Mouse (Mus musculus): ENCODE data around the gene Mst1. TPM values are rescaled to one million over a fixed set of nuclear protein-coding genes. Genes with fewer than 3 reads are reported as not detected.
A peak's percentile ranks its signal among the peaks of the same experiment; 100 is the strongest.

The Mst1 gene
- polyA plus RNA-seq, 1 experiment, result not detected

- TF ChIP-seq CTCF (IDR thresholded peaks at IDR 0.05; ENCODE audit: insufficient read depth, low read depth, low read length) (no peak), POLR2A (IDR thresholded peaks at IDR 0.05; ENCODE audit: insufficient read depth, low read depth, low read length) (no peak)
- H3K27ac ChIP-seq (ENCODE audit: insufficient read depth, low read depth, low read length), result no peak overlapping the region
- 92% methylated on average over 9 of the region's 9 CpGs for WGBS
- H3K4me3 ChIP-seq (ENCODE audit: insufficient read depth, low read depth, low read length), result no peak overlapping the region
- H3K4me1 ChIP-seq (ENCODE audit: control insufficient read depth, insufficient read depth, low read length), result peaks cover 12% of the 10 kb centered on the region
These were observed 11.2 kb upstream of the Mst1 start for GRCm38 (mm10) chr9:108069007-108069406.

GRCm38 (mm10) chr9:108069529-108069928 is 10.7 kb upstream of the Mst1 start:
- TF ChIP-seq POLR2A (IDR thresholded peaks at IDR 0.05; ENCODE audit: insufficient read depth, low read depth, low read length) (no peak), CTCF (IDR thresholded peaks at IDR 0.05; ENCODE audit: insufficient read depth, low read depth, low read length) (no peak)
- no peak overlapping the region for H3K4me3 ChIP-seq (ENCODE audit: insufficient read depth, low read depth, low read length)
- peaks cover 12% of the 10 kb centered on the region for H3K4me1 ChIP-seq (ENCODE audit: control insufficient read depth, insufficient read depth, low read length)
- WGBS, result 82% methylated on average over 7 of the region's 7 CpGs
- no peak overlapping the region for H3K27ac ChIP-seq (ENCODE audit: insufficient read depth, low read depth, low read length)

- Histone ChIP-seq H3K4me1 (ENCODE audit: control insufficient read depth, insufficient read depth, low read length) (peaks cover 12% of the 10 kb centered on the region), H3K4me3 (ENCODE audit: insufficient read depth, low read depth, low read length) (no peak overlapping the region), H3K27ac (ENCODE audit: insufficient read depth, low read depth, low read length) (no peak overlapping the region)
- 89% methylated on average over 4 of the region's 4 CpGs for WGBS
- no peak for TF ChIP-seq CTCF (IDR thresholded peaks at IDR 0.05; ENCODE audit: insufficient read depth, low read depth, low read length)
- TF ChIP-seq POLR2A (IDR thresholded peaks at IDR 0.05; ENCODE audit: insufficient read depth, low read depth, low read length), result no peak
These were observed 8.4 kb upstream of the Mst1 start for GRCm38 (mm10) chr9:108071801-108072200.

GRCm38 (mm10) chr9:108072481-108072924 is 7.7 kb upstream of the Mst1 start:
- Histone ChIP-seq H3K27ac (ENCODE audit: insufficient read depth, low read depth, low read length) (no peak overlapping the region), H3K4me1 (ENCODE audit: control insufficient read depth, insufficient read depth, low read length) (peaks cover 12% of the 10 kb centered on the region), H3K4me3 (ENCODE audit: insufficient read depth, low read depth, low read length) (no peak overlapping the region)
- WGBS, result 67% methylated on average over 9 of the region's 9 CpGs
- TF ChIP-seq POLR2A (IDR thresholded peaks at IDR 0.05; ENCODE audit: insufficient read depth, low read depth, low read length) (no peak), CTCF (IDR thresholded peaks at IDR 0.05; ENCODE audit: insufficient read depth, low read depth, low read length) (no peak)

GRCm38 (mm10) chr9:108073141-108073930 is 6.9 kb upstream of the Mst1 start:
- 0 out of 2 replicates have a peak overlapping the region, but pooled peaks have one; percentile 7 for H3K27ac ChIP-seq (ENCODE audit: insufficient read depth, low read depth, low read length)
- H3K4me3 ChIP-seq (ENCODE audit: insufficient read depth, low read depth, low read length), result no peak overlapping the region
- peaks cover 11% of the 10 kb centered on the region for H3K4me1 ChIP-seq (ENCODE audit: control insufficient read depth, insufficient read depth, low read length)
- no peak for TF ChIP-seq POLR2A (IDR thresholded peaks at IDR 0.05; ENCODE audit: insufficient read depth, low read depth, low read length)
- TF ChIP-seq CTCF (IDR thresholded peaks at IDR 0.05; ENCODE audit: insufficient read depth, low read depth, low read length), result no peak
- WGBS, result 59% methylated on average over 7 of the region's 7 CpGs

GRCm38 (mm10) chr9:108082549-108082948 is 2.3 kb downstream of the Mst1 start:
- TF ChIP-seq POLR2A (IDR thresholded peaks at IDR 0.05; ENCODE audit: insufficient read depth, low read depth, low read length), result no peak
- TF ChIP-seq CTCF (IDR thresholded peaks at IDR 0.05; ENCODE audit: insufficient read depth, low read depth, low read length), result no peak
- Histone ChIP-seq H3K4me1 (ENCODE audit: control insufficient read depth, insufficient read depth, low read length) (peaks cover 17% of the 10 kb centered on the region), H3K27ac (ENCODE audit: insufficient read depth, low read depth, low read length) (no peak overlapping the region), H3K4me3 (ENCODE audit: insufficient read depth, low read depth, low read length) (no peak overlapping the region)
- WGBS, result 7% methylated on average over 19 of the region's 19 CpGs

- Histone ChIP-seq H3K27ac (ENCODE audit: insufficient read depth, low read depth, low read length) (no peak within 1 kb of the TSS), H3K4me3 (ENCODE audit: insufficient read depth, low read depth, low read length) (no peak within 1 kb of the TSS), H3K4me1 (ENCODE audit: control insufficient read depth, insufficient read depth, low read length) (peaks cover 14% of the 10 kb centered on the region)
- TF ChIP-seq CTCF (IDR thresholded peaks at IDR 0.05; ENCODE audit: insufficient read depth, low read depth, low read length) (no peak), POLR2A (IDR thresholded peaks at IDR 0.05; ENCODE audit: insufficient read depth, low read depth, low read length) (no peak)
- 42% methylated on average over 12 of the region's 12 CpGs for WGBS
These were observed 2.8 kb downstream of the Mst1 start, which contains the start of gene Rnf123 for GRCm38 (mm10) chr9:108082988-108083431. Rnf123 (minus strand) TSS chr9:108083346.

GRCm38 (mm10) chr9:108083561-108083960 is 3.3 kb downstream of the Mst1 start:
- Histone ChIP-seq H3K4me1 (ENCODE audit: control insufficient read depth, insufficient read depth, low read length) (peaks cover 13% of the 10 kb centered on the region), H3K27ac (ENCODE audit: insufficient read depth, low read depth, low read length) (no peak overlapping the region), H3K4me3 (ENCODE audit: insufficient read depth, low read depth, low read length) (no peak overlapping the region)
- no peak for TF ChIP-seq POLR2A (IDR thresholded peaks at IDR 0.05; ENCODE audit: insufficient read depth, low read depth, low read length)
- TF ChIP-seq CTCF (IDR thresholded peaks at IDR 0.05; ENCODE audit: insufficient read depth, low read depth, low read length), result no peak
- 88% methylated on average over 6 of the region's 6 CpGs for WGBS

GRCm38 (mm10) chr9:108085261-108085660 is 5.0 kb downstream of the Mst1 start:
- H3K4me1 ChIP-seq (ENCODE audit: control insufficient read depth, insufficient read depth, low read length), result peaks cover 7% of the 10 kb centered on the region
- no peak for TF ChIP-seq POLR2A (IDR thresholded peaks at IDR 0.05; ENCODE audit: insufficient read depth, low read depth, low read length)
- TF ChIP-seq CTCF (IDR thresholded peaks at IDR 0.05; ENCODE audit: insufficient read depth, low read depth, low read length), result no peak
- no peak overlapping the region for H3K27ac ChIP-seq (ENCODE audit: insufficient read depth, low read depth, low read length)
- WGBS, result 92% methylated on average over 4 of the region's 4 CpGs
- H3K4me3 ChIP-seq (ENCODE audit: insufficient read depth, low read depth, low read length), result no peak overlapping the region

All from olfactory bulb, adult 2 months (tissue).